Mouse (Mus musculus) frontal cortex, postnatal 25 days (tissue): ENCODE measurements around the gene Adamts10.

Experiments
- DNase-seq, 2 experiments: peaks; one replicate each; pipeline ENCODE4 v3.0.0; 2022; ENCODE audit warnings: low spot score in 2 of 2

Adamts10 gene

DNA sequence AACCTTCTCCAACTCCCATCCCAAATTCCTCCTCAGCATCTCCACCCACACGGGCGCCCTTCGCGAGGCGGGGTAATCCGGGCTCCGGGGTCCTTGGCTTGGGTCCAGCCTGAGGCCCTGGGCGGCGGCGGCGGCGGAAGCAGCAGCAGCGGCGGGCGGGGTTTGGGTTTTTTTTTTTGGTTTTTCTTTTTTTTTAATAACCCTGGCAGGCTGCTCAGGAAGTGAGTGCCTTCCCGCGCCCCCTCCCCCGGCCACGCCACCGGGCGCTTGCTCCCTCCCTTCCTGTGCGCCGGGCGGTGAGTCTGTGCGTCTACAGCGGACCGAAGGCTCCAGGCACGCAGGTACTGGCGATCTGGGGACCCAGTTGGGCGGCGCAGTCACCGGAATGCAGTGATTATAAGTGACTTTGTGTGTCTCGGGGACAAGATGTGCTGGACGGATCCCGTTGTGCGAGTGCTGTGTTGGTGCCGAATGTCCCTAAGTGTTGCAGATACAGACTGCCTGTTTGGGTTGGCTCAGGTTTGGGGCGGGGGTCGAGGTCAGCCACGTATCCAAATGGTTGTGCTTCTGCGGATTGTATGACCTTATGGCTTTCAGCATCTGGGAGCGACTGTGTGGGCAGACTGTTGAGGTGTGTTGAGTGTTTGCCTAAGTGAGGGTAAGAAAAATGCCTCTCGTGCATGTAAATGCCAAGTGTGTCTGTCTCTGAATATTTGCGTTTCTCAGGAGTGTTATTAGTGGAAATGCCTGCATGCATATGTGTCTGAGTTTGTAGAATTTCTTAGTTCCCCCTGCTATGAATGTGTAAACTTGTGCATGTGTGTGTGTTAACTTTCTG, at the start of gene Adamts10:
Gene Adamts10 (plus strand): TSS at position 287 of the 838 bp plus-strand sequence.
- peak; percentile 27 to 41 for DNase-seq

DNA sequence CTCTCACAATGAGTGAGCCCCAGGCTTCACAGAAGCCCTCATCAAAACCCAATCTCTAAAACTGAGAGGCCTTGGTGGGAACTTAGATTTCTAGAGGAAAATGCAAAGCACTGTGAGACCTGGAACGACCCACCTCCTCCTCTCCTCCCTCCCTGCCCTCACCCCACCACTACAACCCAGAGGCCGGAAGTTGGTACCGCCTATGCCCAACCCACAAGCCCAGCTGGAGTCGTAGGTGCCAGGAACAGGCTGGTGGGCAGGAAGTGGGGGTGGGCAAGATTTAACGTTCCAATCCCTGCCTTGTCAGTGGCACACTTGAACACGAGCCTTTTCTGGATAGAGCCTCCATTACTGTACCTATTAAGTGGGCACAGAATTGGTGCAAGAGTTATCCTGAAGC, 40.0 kb upstream of the Adamts10 start:
- no peak for DNase-seq

DNA sequence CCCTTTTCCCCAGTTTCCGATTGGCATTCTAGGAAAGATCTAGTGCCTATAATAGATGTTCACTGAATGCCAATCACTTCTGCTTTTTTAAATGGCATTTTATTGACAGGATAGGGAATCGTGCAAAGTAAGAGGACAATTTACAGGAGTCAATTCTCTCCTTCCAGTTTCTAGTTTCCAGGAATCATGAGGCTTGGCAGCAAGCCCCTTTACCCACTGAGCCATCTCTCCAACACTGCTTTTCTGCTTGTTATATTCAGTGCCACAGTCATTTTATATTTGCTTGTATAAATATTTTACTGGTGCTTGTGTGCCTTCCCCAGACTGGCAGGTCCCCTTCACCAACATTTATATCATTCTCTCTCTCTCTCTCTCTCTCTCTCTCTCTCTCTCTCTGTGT, 36.8 kb upstream of the Adamts10 start:
- no peak for DNase-seq

DNA sequence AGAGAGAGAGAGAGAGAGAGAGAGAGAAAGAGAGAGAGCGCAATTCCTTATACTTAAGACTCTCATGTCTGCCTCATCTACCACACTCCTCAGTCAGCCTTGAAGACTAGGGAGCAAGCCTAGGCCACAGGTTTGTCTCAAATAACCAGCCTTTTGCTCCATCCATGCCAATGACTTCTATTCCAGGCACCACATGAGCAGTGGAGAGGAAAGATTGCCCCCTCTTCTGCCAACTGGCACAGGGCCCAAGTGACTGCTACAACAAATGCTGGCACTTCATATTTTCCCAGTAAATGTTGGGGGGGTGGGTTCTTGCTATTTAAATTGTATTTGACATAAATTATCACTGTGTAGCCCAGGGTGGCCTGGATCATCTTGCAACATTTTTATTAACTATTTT, 36.4 kb upstream of the Adamts10 start:
- no peak for DNase-seq

DNA sequence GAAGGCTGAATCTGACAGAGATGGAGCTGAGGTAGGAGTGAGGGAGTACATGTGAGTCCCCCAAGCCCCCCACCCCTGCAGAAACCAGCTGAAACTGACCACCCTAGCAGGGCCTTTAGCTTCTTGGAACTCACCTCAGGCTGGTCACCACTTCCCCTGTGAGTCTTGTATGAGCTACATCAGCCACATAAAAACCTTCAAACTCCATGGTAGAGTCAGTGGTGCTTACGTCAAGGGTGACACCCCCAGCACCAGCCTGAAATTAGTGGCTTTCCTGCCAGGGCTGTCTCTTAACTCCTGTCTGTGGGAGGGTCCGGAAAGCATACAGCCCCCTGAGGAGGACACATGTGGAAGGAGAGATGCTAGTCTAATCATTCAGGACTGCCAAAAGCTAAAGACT, 32.6 kb upstream of the Adamts10 start:
- no peak for DNase-seq

DNA sequence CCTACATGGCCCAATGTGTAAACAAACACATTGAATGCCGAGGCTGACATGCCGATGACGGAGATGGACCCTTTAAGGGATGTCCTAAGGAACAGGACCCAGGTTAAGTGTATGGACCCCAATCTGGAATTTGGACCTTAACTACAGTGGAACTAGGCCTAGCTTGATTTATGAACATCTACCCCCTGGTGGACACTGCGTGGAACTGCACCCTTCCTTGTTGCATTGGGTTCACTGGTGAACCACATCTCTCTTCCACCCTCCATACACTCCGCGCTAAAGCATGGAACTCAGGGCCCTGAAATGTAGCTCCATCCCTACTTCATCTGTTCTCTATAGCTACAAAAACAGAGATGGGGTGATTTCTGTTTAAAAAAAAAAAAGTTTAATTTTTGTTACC, 30.9 kb upstream of the Adamts10 start:
- DNase-seq = no peak

DNA sequence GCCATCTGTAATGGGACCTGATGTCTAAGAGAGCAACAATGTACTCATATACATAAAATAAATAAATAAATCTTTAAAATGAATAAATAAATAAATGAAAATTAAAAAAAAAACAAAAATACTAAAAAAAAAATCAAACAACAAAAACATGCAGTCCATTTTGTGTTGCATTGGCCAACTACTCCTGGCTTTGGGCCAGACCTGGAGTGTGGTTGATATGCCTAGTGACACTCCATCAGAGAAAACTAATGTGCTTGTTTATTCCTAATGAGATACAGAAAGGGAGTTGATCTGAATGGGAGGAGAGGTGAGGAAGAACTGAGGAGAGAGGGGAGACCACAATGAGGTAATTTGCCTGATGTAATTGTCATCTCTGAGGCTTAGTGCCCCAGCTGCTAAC, 29.4 kb upstream of the Adamts10 start:
- no peak for DNase-seq

DNA sequence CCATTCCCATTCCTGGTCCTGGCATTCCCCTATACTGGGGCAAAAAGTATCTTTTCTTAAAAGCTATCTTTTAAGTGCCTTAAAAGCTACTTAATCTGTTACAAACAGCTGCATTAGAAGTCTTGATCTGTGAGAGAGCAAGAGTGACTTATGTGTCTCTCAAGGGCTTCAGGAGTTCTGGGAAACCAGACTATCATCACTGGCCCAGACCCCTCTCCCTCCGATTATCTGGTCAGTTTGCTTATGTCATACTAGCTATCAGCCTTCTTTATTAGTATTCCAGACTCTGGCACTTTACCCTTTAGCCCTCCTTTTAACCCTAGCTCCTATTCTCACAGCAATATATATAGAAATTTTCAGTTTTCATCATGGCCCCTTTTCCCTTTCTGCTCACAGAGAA, 25.1 kb upstream of the Adamts10 start:
- DNase-seq = no peak

DNA sequence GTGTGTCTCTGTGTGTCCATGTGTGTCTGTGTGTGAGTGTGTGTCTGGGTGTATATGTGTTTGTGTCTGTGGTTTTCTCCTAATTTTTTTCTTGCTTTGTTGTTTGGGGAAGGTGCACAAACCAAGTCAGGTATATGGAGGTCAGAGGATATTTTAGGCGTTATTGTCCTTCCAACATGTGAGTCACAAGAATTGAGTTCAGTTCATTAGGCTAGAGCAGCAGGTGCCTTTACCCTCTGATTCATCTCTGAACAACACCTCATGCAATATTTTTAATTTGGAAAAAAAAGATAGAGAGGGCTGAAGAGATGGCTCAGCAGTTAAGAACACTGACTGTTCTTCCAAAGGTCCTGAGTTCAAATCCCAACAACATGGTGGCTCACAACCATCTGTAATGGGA, 15.6 kb upstream of the Adamts10 start:
- no peak for DNase-seq

DNA sequence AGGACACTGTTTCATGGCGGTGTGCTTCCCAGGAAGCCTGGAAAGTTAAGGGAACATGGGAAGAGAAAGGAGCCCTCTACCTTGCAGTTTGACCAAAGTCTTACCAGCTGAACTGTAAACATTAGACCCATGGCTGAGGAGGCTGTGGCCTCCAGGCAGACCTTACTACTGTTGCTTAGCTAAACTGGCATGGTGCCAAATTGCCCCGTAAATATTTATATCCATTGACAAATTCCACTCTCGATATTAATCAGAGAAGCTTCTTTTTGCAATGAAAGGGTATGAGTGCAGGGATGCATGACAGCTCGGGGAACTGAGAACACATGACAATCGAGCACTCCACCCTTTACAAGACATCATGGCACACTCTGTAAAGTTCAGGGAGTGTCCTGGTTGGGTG, 13.8 kb upstream of the Adamts10 start:
- DNase-seq = no peak

DNA sequence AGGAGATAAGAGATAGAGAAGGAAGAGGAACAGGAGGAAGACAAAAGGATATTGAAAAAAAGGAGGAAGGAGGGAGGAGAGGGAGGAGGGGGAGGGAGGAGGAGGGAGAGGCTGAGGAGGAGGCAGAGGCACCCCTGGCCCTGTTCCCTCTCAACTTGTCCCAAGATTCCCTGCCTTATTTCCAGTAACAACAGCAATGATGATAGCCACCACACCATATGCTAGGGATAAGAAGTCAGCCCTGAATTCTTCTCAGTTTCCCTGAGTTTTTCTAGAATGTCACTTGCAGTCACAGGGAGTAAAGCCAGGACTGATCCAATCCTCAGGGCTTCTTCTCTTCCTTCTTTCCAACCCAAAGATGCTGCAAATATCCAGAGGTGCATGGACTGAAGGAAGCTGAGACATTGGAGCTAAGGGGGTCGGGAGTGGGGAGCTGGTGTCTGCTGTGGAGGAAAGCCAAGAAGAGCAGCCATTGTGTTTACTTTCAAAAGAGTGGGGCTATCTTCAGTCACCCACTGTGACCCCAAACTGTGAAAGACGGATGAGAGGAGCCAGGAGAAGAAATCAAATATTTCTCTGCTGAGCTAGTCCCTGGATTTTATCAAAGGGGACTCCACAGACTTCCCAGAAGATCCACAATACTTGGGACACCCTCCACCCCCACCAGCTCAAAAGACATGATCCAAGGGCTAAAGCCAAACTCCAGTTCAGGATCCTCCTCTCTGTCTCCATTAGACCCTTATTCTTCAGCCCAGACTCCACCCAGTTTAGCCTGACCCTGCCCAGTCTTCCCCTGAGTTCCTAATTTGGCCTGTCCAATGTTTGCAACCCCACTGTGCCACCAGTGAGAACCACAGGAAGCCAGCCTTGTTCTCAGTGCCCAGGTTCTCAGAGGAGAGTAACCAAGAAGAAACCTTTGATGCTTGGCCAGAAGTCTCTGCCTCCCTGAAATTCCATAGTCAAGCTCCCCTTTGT, 11.3 kb upstream of the Adamts10 start:
- DNase-seq = no peak

DNA sequence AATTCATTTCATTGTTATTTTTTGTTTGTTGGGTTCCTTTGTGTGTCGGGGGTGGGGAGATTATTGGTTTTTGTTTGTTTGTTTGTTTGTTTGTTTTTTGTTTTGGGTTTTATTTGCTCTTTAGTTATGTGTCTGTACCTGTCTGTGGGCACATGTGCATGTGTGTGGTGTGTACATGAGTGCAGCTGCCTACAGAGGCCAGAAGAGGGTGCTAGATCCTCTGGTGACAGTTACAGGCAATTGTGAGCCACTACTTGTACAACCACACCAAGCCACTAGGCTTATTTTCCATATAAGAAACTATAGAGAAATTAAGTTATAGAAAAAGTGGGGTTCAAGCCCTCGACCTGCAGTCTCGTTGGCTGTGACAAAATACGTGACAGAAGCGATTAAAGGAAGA, 10.1 kb upstream of the Adamts10 start:
- DNase-seq = no peak

DNA sequence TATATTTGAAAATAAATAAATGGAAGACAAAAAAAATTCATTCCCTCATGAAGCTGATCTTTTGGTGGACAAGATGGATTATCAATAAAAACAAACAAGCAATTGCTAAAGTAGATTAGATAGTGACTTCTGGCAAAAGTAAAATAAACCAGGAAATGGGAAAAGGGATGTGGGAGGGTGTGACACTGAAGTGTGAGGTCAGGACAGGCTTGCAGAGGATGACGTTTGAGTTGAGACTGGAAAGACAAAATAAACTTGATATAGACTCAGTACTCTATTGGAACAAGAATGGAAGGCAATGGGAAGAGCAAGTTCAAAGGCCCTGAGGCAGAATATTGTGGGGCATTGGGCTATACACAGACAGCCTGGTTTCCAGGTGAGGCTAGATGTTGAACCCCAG, 3.6 kb upstream of the Adamts10 start:
- no peak for DNase-seq

DNA sequence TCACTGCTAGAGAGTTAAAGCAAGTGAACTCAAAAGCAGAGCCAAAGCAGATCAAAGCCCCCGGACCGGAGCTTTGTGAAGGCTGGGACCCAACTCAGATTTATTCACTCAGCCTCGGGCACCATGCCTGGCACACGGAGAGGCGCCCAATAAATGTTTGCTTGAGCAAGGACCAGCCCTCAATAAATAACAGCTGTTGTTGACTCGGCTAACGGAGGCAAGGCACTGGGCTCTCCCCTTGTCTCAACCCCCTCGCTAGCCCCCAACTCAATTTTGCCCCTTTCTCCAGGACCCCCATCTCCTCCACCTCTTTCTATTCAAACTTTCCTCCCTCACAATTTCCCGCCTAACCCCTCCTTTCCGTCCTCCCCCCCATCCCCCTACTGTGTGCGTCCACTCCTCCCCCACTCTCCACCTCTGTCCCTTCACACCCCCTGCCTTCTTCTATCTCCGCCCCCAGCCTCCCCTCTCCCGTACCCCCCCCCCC, 530 bp upstream of the Adamts10 start:
- DNase-seq = no peak

DNA sequence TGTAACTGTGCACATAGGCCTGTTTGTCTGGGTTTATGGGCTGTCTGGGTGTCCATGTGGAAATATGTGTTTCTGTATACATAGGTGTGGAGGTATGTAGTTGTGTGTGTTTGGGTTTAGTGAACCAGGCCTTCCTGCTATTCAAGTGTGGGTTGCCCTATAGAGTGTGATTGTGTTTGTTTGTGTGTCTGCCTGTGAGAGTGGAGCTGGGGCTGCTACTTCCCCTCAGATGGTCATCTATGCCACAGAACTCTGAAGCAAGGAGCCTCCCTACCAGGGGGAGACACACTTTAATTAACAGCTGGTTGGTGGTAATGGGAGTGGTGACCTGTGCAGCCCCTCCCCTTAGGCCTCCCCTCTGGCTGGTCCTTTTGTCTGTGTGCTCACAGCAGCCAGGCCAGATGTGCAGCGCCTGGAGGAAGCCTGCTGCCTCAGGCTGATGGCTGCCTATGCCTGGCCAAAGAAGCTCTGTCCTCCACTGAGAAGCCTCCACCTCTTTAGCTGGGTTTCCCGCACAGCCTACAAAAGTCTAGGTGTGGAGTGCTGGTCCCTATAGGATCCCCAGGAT, 886 bp downstream of the Adamts10 start:
- no peak for DNase-seq

DNA sequence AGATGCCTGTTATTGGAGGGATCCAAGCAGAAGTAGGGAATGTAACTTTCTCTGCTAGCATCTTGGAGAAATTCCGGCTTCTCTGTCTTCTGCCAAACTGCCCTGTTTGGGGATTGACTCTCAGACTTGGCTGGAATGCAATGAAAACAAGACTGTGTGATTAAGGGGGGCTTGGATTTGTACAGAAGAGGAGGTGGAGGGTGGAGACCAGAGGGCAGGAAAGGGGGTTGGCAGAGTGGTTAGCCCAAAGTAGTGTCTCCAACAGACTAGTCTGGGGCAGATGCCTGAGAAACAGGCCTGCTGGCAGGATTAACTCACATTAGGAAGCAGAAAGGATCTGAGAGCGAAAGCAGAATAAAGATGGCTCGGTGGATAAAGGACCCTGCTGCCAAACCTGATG, 2.5 kb downstream of the Adamts10 start:
- DNase-seq = no peak

DNA sequence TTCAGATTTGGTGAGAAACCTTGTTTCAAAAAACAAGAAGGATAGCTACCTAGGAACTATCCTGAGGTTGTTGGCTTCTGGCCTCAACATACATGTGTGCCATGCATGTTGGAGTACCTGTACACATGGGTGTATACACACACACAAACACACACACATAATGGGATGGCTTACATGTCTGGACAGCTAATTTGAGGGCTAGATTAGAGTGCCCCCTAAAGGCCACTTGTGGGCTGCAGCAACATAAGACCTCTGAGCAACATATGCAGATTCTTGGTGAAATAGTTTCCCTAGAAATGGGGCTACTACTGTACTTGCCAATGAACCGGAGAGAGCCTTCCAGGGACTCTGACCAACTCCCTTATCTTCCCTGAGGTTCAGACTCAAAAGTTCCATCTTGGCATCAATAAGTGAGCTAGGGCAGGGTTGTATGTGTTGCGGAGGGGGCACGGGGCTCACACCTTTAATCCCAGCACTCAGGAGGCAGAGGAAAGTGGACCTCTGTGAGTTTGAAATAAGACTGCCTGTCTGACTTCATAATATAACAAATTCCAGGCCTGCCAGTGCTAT, 15.2 kb downstream of the Adamts10 start:
- peak in 1 of 2 experiments; percentile 18 for DNase-seq

DNA sequence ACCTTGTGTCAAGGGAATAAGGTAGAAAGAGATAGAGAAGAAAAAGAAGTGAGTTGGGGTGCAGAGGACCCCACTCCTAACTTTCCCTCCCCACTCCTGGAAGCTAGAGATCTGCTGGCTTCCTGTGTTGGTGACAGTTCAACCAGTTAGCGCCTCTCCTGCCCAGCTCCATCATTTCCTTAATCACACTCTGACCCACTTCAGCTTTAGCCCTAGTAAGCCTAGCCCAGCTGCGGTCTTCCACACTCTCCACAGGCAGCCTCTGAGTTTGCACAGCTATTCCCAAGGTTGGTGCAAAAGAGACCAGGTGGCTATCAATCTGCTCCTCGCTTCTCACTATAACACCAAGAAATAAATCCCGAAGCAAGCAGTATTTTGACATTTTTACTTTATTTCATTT, 15.9 kb downstream of the Adamts10 start:
- no peak for DNase-seq

DNA sequence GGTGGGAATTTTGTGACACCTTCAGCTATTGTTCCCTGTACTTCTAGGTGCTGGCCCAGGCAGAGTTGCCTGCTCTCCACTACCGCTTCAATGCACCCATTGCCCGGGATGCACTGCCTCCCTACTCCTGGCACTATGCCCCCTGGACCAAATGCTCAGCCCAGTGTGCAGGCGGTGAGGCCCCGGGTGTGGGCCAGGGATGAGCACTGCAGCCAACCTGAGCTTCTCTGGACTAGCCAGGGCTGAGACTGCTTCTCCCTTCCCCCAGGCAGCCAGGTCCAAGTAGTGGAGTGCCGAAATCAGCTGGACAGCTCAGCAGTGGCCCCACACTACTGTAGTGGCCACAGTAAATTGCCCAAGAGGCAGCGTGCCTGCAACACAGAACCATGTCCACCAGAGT, 25.2 kb downstream of the Adamts10 start:
- DNase-seq = no peak

DNA sequence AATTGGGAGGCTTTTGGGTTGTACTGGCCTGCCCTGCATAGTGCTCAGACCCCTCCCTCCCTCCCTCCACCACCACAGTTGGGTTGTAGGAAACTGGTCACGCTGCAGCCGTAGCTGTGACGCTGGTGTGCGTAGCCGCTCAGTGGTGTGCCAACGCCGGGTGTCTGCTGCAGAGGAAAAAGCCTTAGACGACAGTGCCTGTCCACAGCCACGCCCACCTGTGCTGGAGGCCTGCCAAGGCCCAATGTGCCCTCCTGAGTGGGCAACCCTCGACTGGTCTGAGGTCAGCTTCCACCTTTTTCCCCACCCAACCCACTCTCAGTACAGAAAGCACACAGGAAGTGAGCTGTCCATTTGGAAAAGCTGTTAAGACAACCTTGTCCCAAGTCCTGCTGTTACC, 26.4 kb downstream of the Adamts10 start:
- DNase-seq = no peak

DNA sequence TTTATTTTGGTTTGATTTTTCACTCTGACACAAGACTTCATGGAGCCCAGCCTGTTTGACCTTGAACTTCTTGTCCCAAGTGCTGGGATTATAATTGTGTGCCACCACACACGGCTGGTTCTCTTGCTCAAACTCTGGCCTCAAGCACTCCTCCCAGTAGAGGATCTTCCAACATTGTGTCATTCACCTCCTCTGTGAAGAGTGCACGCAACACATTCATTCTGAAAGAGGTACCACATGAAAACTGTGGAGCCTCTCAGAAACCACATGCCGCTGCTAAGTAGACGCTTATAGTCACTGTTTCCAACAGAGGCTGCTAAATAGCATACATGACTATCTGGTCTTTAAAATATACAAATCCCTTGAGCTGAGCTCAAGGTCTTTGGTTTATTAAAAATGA, 28.1 kb downstream of the Adamts10 start:
- no peak for DNase-seq

DNA sequence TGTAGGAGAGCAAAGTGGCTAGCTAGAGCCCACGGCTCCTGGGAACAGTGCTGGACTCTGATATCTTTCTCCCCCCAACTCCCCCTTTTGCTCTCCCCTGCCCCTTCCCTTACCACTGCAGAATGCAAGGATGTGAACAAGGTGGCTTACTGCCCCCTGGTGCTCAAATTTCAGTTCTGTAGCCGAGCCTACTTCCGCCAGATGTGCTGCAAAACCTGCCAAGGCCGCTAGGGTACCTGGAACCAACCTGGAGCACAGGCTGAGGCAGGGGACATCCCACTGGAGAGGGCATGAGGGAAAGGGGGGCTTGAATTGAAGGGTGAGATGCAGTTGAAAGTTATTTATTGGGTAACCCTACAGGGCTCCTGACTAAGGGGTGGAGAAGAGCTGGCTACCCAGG, 29.0 kb downstream of the Adamts10 start:
- no peak for DNase-seq
